29 mouse cellular contexts compared by ENCODE assay signal in the genomic region with DNA sequence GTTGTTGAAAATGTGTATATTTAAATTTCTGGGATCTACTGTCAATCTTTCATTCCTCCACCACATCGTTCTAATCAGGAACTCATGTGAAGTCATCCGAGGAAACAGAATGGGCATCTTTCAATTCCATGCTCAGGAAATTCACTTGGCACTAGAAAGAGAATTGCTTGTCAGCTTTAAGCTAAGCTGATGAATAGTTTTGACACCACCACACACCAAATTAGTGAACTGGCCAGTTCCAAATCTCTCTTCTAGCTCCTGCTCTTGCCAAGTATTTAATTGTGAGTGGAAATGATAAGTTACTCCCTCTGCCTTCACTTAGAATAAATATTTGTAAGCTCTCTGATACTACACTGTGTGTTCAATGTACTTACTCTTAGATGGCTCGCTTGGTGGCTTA. TPM values are rescaled to one million over a fixed set of nuclear protein-coding genes. Genes with fewer than 3 reads are reported as not detected.
A peak's percentile ranks its signal among the peaks of the same experiment; 100 is the strongest.
DNase-seq lines count a peak whose midpoint lies in the region; ATAC-seq and TF ChIP-seq lines count a peak whose summit lies in the region.
"Had no signal": no experiment of that assay in that cellular context is flagged by ENCODE, and none has a peak within 500 bp of the region (broad histone marks: within the 10 kb centered on the region; RNA-seq: fewer than 3 reads in every experiment).

No protein-coding gene starts in this region.

- no peaks in the 10 kb centered on the region for H3K4me1 ChIP-seq in forebrain, embryonic 16.5 days (replicated peaks; ENCODE audit: control insufficient read depth, insufficient read depth, low read length)
- no peaks in the 10 kb centered on the region for H3K4me1 ChIP-seq in forebrain, embryonic 15.5 days
- no peaks in the 10 kb centered on the region for H3K4me1 ChIP-seq in intestine, embryonic 14.5 days (replicated peaks; ENCODE audit: control insufficient read depth, insufficient read depth, low read length)
- H3K4me1 ChIP-seq in intestine, embryonic 15.5 days (replicated peaks), result no peaks in the 10 kb centered on the region
- H3K4me1 ChIP-seq in hindbrain, postnatal 0 days (ENCODE audit: insufficient read depth, low read length), result no peaks in the 10 kb centered on the region
- H3K4me1 ChIP-seq: embryonic facial prominence, embryonic 13.5 days; embryonic facial prominence, embryonic 15.5 days; forebrain, embryonic 10.5 days; forebrain, embryonic 13.5 days had no signal

- peak; percentile 44 for DNase-seq in intestine, embryonic 14.5 days (ENCODE audit: low spot score)
- DNase-seq in retina, postnatal 1 day, result peak; percentile 6
- no peak for DNase-seq in retina, embryonic 14.5 days (ENCODE audit: low spot score)
- peak; percentile 65 for DNase-seq in brain, embryonic 14.5 days (ENCODE audit: low read depth)
- DNase-seq in hindbrain, postnatal 0 days (ENCODE audit: low spot score), result no peak
- DNase-seq: adrenal gland, adult 8-10 months; adrenal gland, postnatal 14 days; adrenal gland, postnatal 36 days; cerebellum, adult 11 months; cerebellum, adult 18-20 months; cerebellum, adult 8-10 months; cerebellum, adult 9-11 months; cerebellum, postnatal 14 days; cerebellum, postnatal 36 days; embryo, embryonic 11 days had no signal

- no peaks in the 10 kb centered on the region for H3K27me3 ChIP-seq in forebrain, embryonic 16.5 days (replicated peaks; ENCODE audit: control insufficient read depth, insufficient read depth, low read length)
- H3K27me3 ChIP-seq in forebrain, embryonic 15.5 days, result no peaks in the 10 kb centered on the region
- H3K27me3 ChIP-seq in intestine, embryonic 14.5 days (replicated peaks; ENCODE audit: control insufficient read depth, insufficient read depth, low read length), result no peaks in the 10 kb centered on the region
- no peaks in the 10 kb centered on the region for H3K27me3 ChIP-seq in intestine, embryonic 15.5 days (replicated peaks)
- no peaks in the 10 kb centered on the region for H3K27me3 ChIP-seq in hindbrain, postnatal 0 days (ENCODE audit: insufficient read depth, low read length)
- H3K27me3 ChIP-seq: embryonic facial prominence, embryonic 13.5 days; embryonic facial prominence, embryonic 15.5 days; forebrain, embryonic 13.5 days; Patski had no signal

- ATAC-seq in forebrain, embryonic 16.5 days, result peak; percentile 47; the same call in 1 of the 2 replicates
- ATAC-seq in forebrain, embryonic 15.5 days (replicated peaks), result no peak
- no peak for ATAC-seq in intestine, embryonic 14.5 days (replicated peaks; ENCODE audit: low FRiP score, low TSS enrichment, low read depth)
- ATAC-seq in intestine, embryonic 15.5 days, result no peak
- no peak for ATAC-seq in hindbrain, postnatal 0 days
- ATAC-seq: activated CD4-positive, CD25-positive, alpha-beta regulatory T cell, adult 4 months; forebrain, embryonic 13.5 days; Patski had no signal

- no peak overlapping the region for H3K27ac ChIP-seq in forebrain, embryonic 16.5 days (ENCODE audit: low read length)
- H3K27ac ChIP-seq in forebrain, embryonic 15.5 days (replicated peaks), result no peak overlapping the region
- H3K27ac ChIP-seq in intestine, embryonic 14.5 days (ENCODE audit: low read depth), result no peak overlapping the region
- H3K27ac ChIP-seq in intestine, embryonic 15.5 days, result no peak overlapping the region
- no peak overlapping the region for H3K27ac ChIP-seq in hindbrain, postnatal 0 days
- H3K27ac ChIP-seq: embryonic facial prominence, embryonic 13.5 days; embryonic facial prominence, embryonic 15.5 days; forebrain, embryonic 10.5 days; forebrain, embryonic 13.5 days had no signal

- no peak for TF ChIP-seq POLR2A in brain, embryonic 14.5 days (IDR thresholded peaks at IDR 0.05; ENCODE audit: borderline replicate concordance, extremely low read depth, insufficient read depth, insufficient read length, poor library complexity, severe bottlenecking)

- 32% methylated on average over 3 of the region's 3 CpGs for WGBS in forebrain, embryonic 16.5 days
- 34% methylated on average over 3 of the region's 3 CpGs for whole genome bisulfite sequencing in forebrain, embryonic 15.5 days
- WGBS in intestine, embryonic 14.5 days, result 59% methylated on average over 3 of the region's 3 CpGs
- 57% methylated on average over 3 of the region's 3 CpGs for WGBS in intestine, embryonic 15.5 days
- 39% methylated on average over 3 of the region's 3 CpGs for WGBS in hindbrain, postnatal 0 days

- H3K36me3 ChIP-seq in forebrain, embryonic 16.5 days (ENCODE audit: control insufficient read depth, insufficient read depth), result no peaks in the 10 kb centered on the region
- H3K36me3 ChIP-seq in forebrain, embryonic 15.5 days, result no peaks in the 10 kb centered on the region
- no peaks in the 10 kb centered on the region for H3K36me3 ChIP-seq in intestine, embryonic 14.5 days (ENCODE audit: control insufficient read depth, insufficient read depth, low read length)
- H3K36me3 ChIP-seq in intestine, embryonic 15.5 days, result no peaks in the 10 kb centered on the region
- no peaks in the 10 kb centered on the region for H3K36me3 ChIP-seq in hindbrain, postnatal 0 days (ENCODE audit: insufficient read depth, low read length)
- H3K36me3 ChIP-seq: embryonic facial prominence, embryonic 13.5 days; embryonic facial prominence, embryonic 15.5 days; forebrain, embryonic 10.5 days had no signal

- H3K4me2 ChIP-seq in forebrain, embryonic 16.5 days (ENCODE audit: low read length), result no peak overlapping the region
- H3K4me2 ChIP-seq in forebrain, embryonic 15.5 days (replicated peaks), result no peak overlapping the region
- no peak overlapping the region for H3K4me2 ChIP-seq in intestine, embryonic 14.5 days (ENCODE audit: low read length)
- H3K4me2 ChIP-seq in intestine, embryonic 15.5 days (replicated peaks), result no peak overlapping the region
- H3K4me2 ChIP-seq in hindbrain, postnatal 0 days (ENCODE audit: low read depth, low read length), result no peak overlapping the region
- H3K4me2 ChIP-seq: embryonic facial prominence, embryonic 13.5 days; embryonic facial prominence, embryonic 15.5 days; forebrain, embryonic 13.5 days had no signal

- no peaks in the 10 kb centered on the region; the same call in 1 of the 2 replicates for H3K9me3 ChIP-seq in forebrain, embryonic 16.5 days (ENCODE audit: control insufficient read depth, low read length)
- no peaks in the 10 kb centered on the region for H3K9me3 ChIP-seq in forebrain, embryonic 15.5 days
- H3K9me3 ChIP-seq in intestine, embryonic 14.5 days (ENCODE audit: control insufficient read depth, low read length), result no peaks in the 10 kb centered on the region
- no peaks in the 10 kb centered on the region for H3K9me3 ChIP-seq in intestine, embryonic 15.5 days
- no peaks in the 10 kb centered on the region for H3K9me3 ChIP-seq in hindbrain, postnatal 0 days (ENCODE audit: low read length)
- H3K9me3 ChIP-seq: embryonic facial prominence, embryonic 13.5 days; embryonic facial prominence, embryonic 15.5 days; forebrain, embryonic 10.5 days; forebrain, embryonic 13.5 days had no signal

- H3K4me3 ChIP-seq in forebrain, embryonic 16.5 days (replicated peaks; ENCODE audit: low read length), result no peak overlapping the region
- no peak overlapping the region for H3K4me3 ChIP-seq in forebrain, embryonic 15.5 days
- H3K4me3 ChIP-seq in intestine, embryonic 14.5 days (ENCODE audit: low read depth, low read length), result no peak overlapping the region
- no peak overlapping the region for H3K4me3 ChIP-seq in intestine, embryonic 15.5 days (replicated peaks)
- H3K4me3 ChIP-seq in hindbrain, postnatal 0 days (ENCODE audit: low read length), result no peak overlapping the region
- H3K4me3 ChIP-seq: embryonic facial prominence, embryonic 13.5 days; embryonic facial prominence, embryonic 15.5 days; erythroblast, embryonic 14.5 days; forebrain, embryonic 10.5 days; forebrain, embryonic 13.5 days had no signal

- no peak overlapping the region for H3K9ac ChIP-seq in forebrain, embryonic 16.5 days (replicated peaks; ENCODE audit: low read depth, low read length)
- no peak overlapping the region for H3K9ac ChIP-seq in forebrain, embryonic 15.5 days (replicated peaks)
- H3K9ac ChIP-seq in intestine, embryonic 14.5 days (ENCODE audit: low read length), result no peak overlapping the region
- no peak overlapping the region for H3K9ac ChIP-seq in intestine, embryonic 15.5 days
- H3K9ac ChIP-seq in hindbrain, postnatal 0 days (replicated peaks; ENCODE audit: low read length), result no peak overlapping the region
- H3K9ac ChIP-seq: embryonic facial prominence, embryonic 13.5 days; embryonic facial prominence, embryonic 15.5 days; forebrain, embryonic 13.5 days had no signal

- TF ChIP-seq CTCF in brain, embryonic 14.5 days (IDR thresholded peaks at IDR 0.05; ENCODE audit: borderline replicate concordance, extremely low read depth, insufficient read depth, insufficient read length), result no peak
- TF ChIP-seq CTCF in hindbrain, postnatal 0 days (IDR thresholded peaks at IDR 0.05; ENCODE audit: low read depth), result no peak

RNA-seq across cellular contexts. Expression of a gene that starts 26.0 kb away (rescaled TPM):
- polyA plus RNA-seq in forebrain, embryonic 16.5 days (2015; fragmentation: Nextera tagmentation; extraction: Ambion mirVana), result 0.12 and 0.27 TPM in 2 replicates
- polyA plus RNA-seq in forebrain, embryonic 15.5 days (2015; fragmentation: Nextera tagmentation; extraction: Ambion mirVana), result 0.11 and 0.17 TPM in 2 replicates
- 16.2 and 17.8 TPM in 2 replicates for polyA plus RNA-seq in intestine, embryonic 14.5 days (2014; fragmentation: Nextera tagmentation; extraction: Ambion mirVana)
- polyA plus RNA-seq in intestine, embryonic 15.5 days (2015; fragmentation: Nextera tagmentation; extraction: Ambion mirVana), result 55.1 and 57.9 TPM in 2 replicates
- polyA plus RNA-seq in brain, embryonic 14.5 days (2012; rRNA removed), result 0.04 and 0.07 TPM in 2 replicates
- total RNA-seq in hindbrain, postnatal 0 days (2014; rRNA removed), result not detected in 2 replicates
- polyA plus RNA-seq in hindbrain, postnatal 0 days (2015; fragmentation: Nextera tagmentation; extraction: Ambion mirVana), result 0.08 and 0.09 TPM in 2 replicates
- total RNA-seq: common myeloid progenitor, adult 5-6 weeks; ES-E14; MEL had no signal
- polyA plus RNA-seq: activated CD4-positive, CD25-positive, alpha-beta regulatory T cell, adult 4 months; embryonic facial prominence, embryonic 11.5 days; embryonic facial prominence, embryonic 13.5 days; embryonic facial prominence, embryonic 15.5 days; erythroblast, embryonic 14.5 days; forebrain, embryonic 10.5 days had no signal

Comparison
In these comparisons a context has a peak if more than half of its experiments do, and no peak if none do; other contexts are left out.
1. DNase-seq: peak in intestine, embryonic 14.5 days (single experiment), retina, postnatal 1 day (single experiment) and brain, embryonic 14.5 days (single experiment); none in retina, embryonic 14.5 days (single experiment) and hindbrain, postnatal 0 days (single experiment).
2. RNA of a gene that starts 26.0 kb away (polyA plus RNA-seq): 55.1 to 57.9 TPM in intestine, embryonic 15.5 days and 16.2 to 17.8 TPM in intestine, embryonic 14.5 days; 0.12 to 0.27 TPM in forebrain, embryonic 16.5 days, 0.11 to 0.17 TPM in forebrain, embryonic 15.5 days, 0.08 to 0.09 TPM in hindbrain, postnatal 0 days and 0.04 to 0.07 TPM in brain, embryonic 14.5 days; every median in the first group is over 10 times any median in the second.